Mouse (Mus musculus) urinary bladder, postnatal 36 days (tissue): ENCODE results near the gene Atg16l2.

ENCODE experiments used
- DNase-seq, 2 experiments: peaks; one replicate each; pipeline ENCODE4 v3.0.0; 2022; ENCODE audit warnings: low spot score in 2 of 2, mixed read lengths in 1 of 2

Atg16l2 gene

GRCm38 (mm10) chr7:101223501-101223900, 78.5 kb downstream of the Atg16l2 start:
- no peak for DNase-seq

- DNase-seq = no peak
These were observed 85.3 kb downstream of the Atg16l2 start for GRCm38 (mm10) chr7:101216724-101217123.

GRCm38 (mm10) chr7:101213515-101214263, 88.4 kb downstream of the Atg16l2 start:
- DNase-seq = no peak
